In the genomic region with DNA sequence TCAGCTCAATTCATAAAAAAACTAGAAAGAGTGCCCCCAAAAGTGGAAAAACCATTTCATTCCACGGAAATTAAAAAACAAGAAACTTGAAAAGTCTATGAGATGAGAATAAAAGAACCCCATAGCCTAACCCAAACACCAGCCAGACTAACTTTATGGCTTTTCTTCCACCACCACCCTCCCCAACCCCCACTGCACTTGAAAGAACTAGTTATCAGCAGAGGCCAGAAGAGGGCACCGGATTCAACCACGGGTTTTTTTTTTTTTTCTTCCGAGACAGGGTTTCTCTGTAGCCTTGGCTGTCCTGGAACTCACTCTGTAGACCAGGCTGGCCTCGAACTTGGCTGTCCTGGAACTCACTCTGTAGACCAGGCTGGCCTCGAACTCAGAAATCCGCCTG, we compare ENCODE assay signal across 11 mouse cellular contexts. TPM values are rescaled to one million over a fixed set of nuclear protein-coding genes. Genes with fewer than 3 reads are reported as not detected.
DNase-seq lines count a peak whose midpoint lies in the region; ATAC-seq and TF ChIP-seq lines count a peak whose summit lies in the region.
"Had no signal": no experiment of that assay in that cellular context is flagged by ENCODE, and none has a peak within 500 bp of the region (broad histone marks: within the 10 kb centered on the region; RNA-seq: fewer than 3 reads in every experiment).

No protein-coding gene starts in this region.

- no peak overlapping the region for H3K9ac ChIP-seq in lung, embryonic 16.5 days (ENCODE audit: low read length)
- peak overlapping the region; percentile 57 for H3K9ac ChIP-seq in ES-Bruce4 (ENCODE audit: low read depth, poor library complexity, severe bottlenecking)
- H3K9ac ChIP-seq in liver, embryonic 16.5 days (ENCODE audit: low read depth, low read length) = peak overlapping the region; percentile 39

- H3K27ac ChIP-seq in lung, embryonic 16.5 days (ENCODE audit: low read length) = 0 out of 2 replicates have a peak overlapping the region, but pooled peaks have one; percentile 27
- no peak overlapping the region for H3K27ac ChIP-seq in ES-Bruce4 (ENCODE audit: insufficient read depth, low read length)
- H3K27ac ChIP-seq in liver, embryonic 16.5 days (ENCODE audit: low read length) = peak overlapping the region; percentile 84
- H3K27ac ChIP-seq: kidney, postnatal 0 days; macrophage had no signal

- no peak for TF ChIP-seq EP300 in ES-Bruce4 (IDR thresholded peaks at IDR 0.05; ENCODE audit: insufficient read depth, low read depth, low read length)

- H3K4me1 ChIP-seq in lung, embryonic 16.5 days (replicated peaks; ENCODE audit: control insufficient read depth, insufficient read depth, low read length) = peaks cover 10% of the 10 kb centered on the region
- H3K4me1 ChIP-seq in ES-Bruce4 (ENCODE audit: control insufficient read depth, insufficient read depth, low read length) = no peaks in the 10 kb centered on the region
- peaks cover 31% of the 10 kb centered on the region for H3K4me1 ChIP-seq in liver, embryonic 16.5 days (ENCODE audit: control insufficient read depth, low read depth, low read length)

- H3K9me3 ChIP-seq in lung, embryonic 16.5 days (ENCODE audit: control insufficient read depth, low read length) = no peaks in the 10 kb centered on the region
- no peaks in the 10 kb centered on the region for H3K9me3 ChIP-seq in ES-Bruce4 (replicated peaks; ENCODE audit: control insufficient read depth, insufficient read depth, low read length, poor library complexity, severe bottlenecking)
- no peaks in the 10 kb centered on the region for H3K9me3 ChIP-seq in liver, embryonic 16.5 days (replicated peaks; ENCODE audit: control insufficient read depth, low read length)

- TF ChIP-seq CTCF in ES-Bruce4 (IDR thresholded peaks at IDR 0.05; ENCODE audit: low read depth, low read length) = no peak

- DNase-seq in lung, postnatal 4 days = no peak
- peak; percentile 75 for DNase-seq in c-Kit-positive CD71-positive TER-119-negative erythroid progenitor cells, embryonic 14.5 days (ENCODE audit: low read depth)
- DNase-seq in kidney, adult 8-10 months = no peak
- DNase-seq in frontal cortex, postnatal 25 days (ENCODE audit: low spot score in 2 of 2) = no peak
- no peak for DNase-seq in cerebellum, postnatal 36 days
- DNase-seq: adrenal gland, adult 2 months had no signal

- no peaks in the 10 kb centered on the region for H3K27me3 ChIP-seq in lung, embryonic 16.5 days (ENCODE audit: control insufficient read depth, insufficient read depth, low read depth, low read length)
- no peaks in the 10 kb centered on the region for H3K27me3 ChIP-seq in ES-Bruce4 (ENCODE audit: control insufficient read depth, insufficient read depth, low read length, poor library complexity, severe bottlenecking)
- H3K27me3 ChIP-seq in liver, embryonic 16.5 days (ENCODE audit: control insufficient read depth, insufficient read depth, low read depth, low read length) = no peaks in the 10 kb centered on the region

- TF ChIP-seq POLR2A in ES-Bruce4 (IDR thresholded peaks at IDR 0.05; ENCODE audit: insufficient read depth, low read length) = no peak

- peak overlapping the region; percentile 76 for H3K4me2 ChIP-seq in lung, embryonic 16.5 days (ENCODE audit: low read depth, low read length)
- H3K4me2 ChIP-seq in liver, embryonic 16.5 days (ENCODE audit: low read depth, low read length) = peak overlapping the region; percentile 91

- no peak overlapping the region for H3K4me3 ChIP-seq in lung, embryonic 16.5 days (ENCODE audit: low read length)
- no peak overlapping the region for H3K4me3 ChIP-seq in ES-Bruce4 (ENCODE audit: low read depth, low read length)
- peak overlapping the region; percentile 100 for H3K4me3 ChIP-seq in liver, embryonic 16.5 days (ENCODE audit: low read depth, low read length)

- no peak for ATAC-seq in lung, embryonic 16.5 days (ENCODE audit: low read depth)
- peak; percentile 33 for ATAC-seq in liver, embryonic 16.5 days (ENCODE audit: low read depth)

- no peaks in the 10 kb centered on the region for H3K36me3 ChIP-seq in lung, embryonic 16.5 days (ENCODE audit: control insufficient read depth, insufficient read depth, low read length)
- peaks cover 5% of the 10 kb centered on the region for H3K36me3 ChIP-seq in ES-Bruce4 (ENCODE audit: control insufficient read depth, insufficient read depth, low read length, poor library complexity, severe bottlenecking)
- H3K36me3 ChIP-seq in liver, embryonic 16.5 days (ENCODE audit: control insufficient read depth, insufficient read depth) = no peaks in the 10 kb centered on the region; the same call in 1 of the 2 replicates

- 55% methylated on average over 7 of the region's 7 CpGs for WGBS in lung, embryonic 16.5 days
- WGBS in liver, embryonic 16.5 days (ENCODE audit: insufficient replicate concordance) = 17% methylated on average over 7 of the region's 7 CpGs

RNA-seq across cellular contexts. Expression of a gene that starts 2.2 kb away (rescaled TPM):
- 122 and 126 TPM in 2 replicates for polyA plus RNA-seq in lung, embryonic 16.5 days (2015; fragmentation: Nextera tagmentation; extraction: Ambion mirVana)
- 188 and 225 TPM in 2 replicates for polyA plus RNA-seq in ES-Bruce4 (2011; ENCODE audit: insufficient read depth, insufficient read length, low read depth, missing spikeins)
- polyA plus RNA-seq in liver, embryonic 16.5 days (2015; fragmentation: Nextera tagmentation; extraction: Ambion mirVana) = 90.8 and 97.8 TPM in 2 replicates

RNA-seq across cellular contexts. Expression of a gene that starts 16.2 kb away (rescaled TPM):
- 5.8 and 6.6 TPM in 2 replicates for polyA plus RNA-seq in lung, embryonic 16.5 days (2015; fragmentation: Nextera tagmentation; extraction: Ambion mirVana)
- 25.5 and 25.8 TPM in 2 replicates for polyA plus RNA-seq in ES-Bruce4 (2011; ENCODE audit: insufficient read depth, insufficient read length, low read depth, missing spikeins)
- 1.8 and 2.6 TPM in 2 replicates for polyA plus RNA-seq in liver, embryonic 16.5 days (2015; fragmentation: Nextera tagmentation; extraction: Ambion mirVana)

RNA-seq across cellular contexts. Expression of a gene that starts 22.4 kb away (rescaled TPM):
- 152 and 162 TPM in 2 replicates for polyA plus RNA-seq in lung, embryonic 16.5 days (2015; fragmentation: Nextera tagmentation; extraction: Ambion mirVana)
- polyA plus RNA-seq in ES-Bruce4 (2011; ENCODE audit: insufficient read depth, insufficient read length, low read depth, missing spikeins) = 55.4 and 68.6 TPM in 2 replicates
- polyA plus RNA-seq in liver, embryonic 16.5 days (2015; fragmentation: Nextera tagmentation; extraction: Ambion mirVana) = 44.4 and 44.9 TPM in 2 replicates

RNA-seq across cellular contexts. Expression of a gene that starts 22.7 kb away (rescaled TPM):
- polyA plus RNA-seq in lung, embryonic 16.5 days (2015; fragmentation: Nextera tagmentation; extraction: Ambion mirVana) = 0.57 and 0.60 TPM in 2 replicates
- polyA plus RNA-seq in ES-Bruce4 (2011; ENCODE audit: insufficient read depth, insufficient read length, low read depth, missing spikeins) = not detected in 2 replicates
- not detected in 2 replicates for polyA plus RNA-seq in liver, embryonic 16.5 days (2015; fragmentation: Nextera tagmentation; extraction: Ambion mirVana)
- polyA plus RNA-seq: macrophage had no signal

RNA-seq across cellular contexts. Expression of a gene that starts 25.1 kb away (rescaled TPM):
- 58.9 and 64.2 TPM in 2 replicates for polyA plus RNA-seq in lung, embryonic 16.5 days (2015; fragmentation: Nextera tagmentation; extraction: Ambion mirVana)
- polyA plus RNA-seq in ES-Bruce4 (2011; ENCODE audit: insufficient read depth, insufficient read length, low read depth, missing spikeins) = 40.7 and 45.2 TPM in 2 replicates
- 38.5 and 42.2 TPM in 2 replicates for polyA plus RNA-seq in liver, embryonic 16.5 days (2015; fragmentation: Nextera tagmentation; extraction: Ambion mirVana)
